Mouse (Mus musculus) liver, embryonic 11.5 days (tissue): ENCODE data around the gene Pygo1. TPM values are rescaled to one million over a fixed set of nuclear protein-coding genes. Genes with fewer than 3 reads are reported as not detected.
A peak's percentile ranks its signal among the peaks of the same experiment; 100 is the strongest.

Experiments
- ATAC-seq: fragments of 200-750 bp; cut with Nextera tagmentation; replicated peaks from 2 replicates; pipeline ENCODE4 v1.8.0; 2017; ENCODE audit warnings: moderate number of reproducible peaks, mild to moderate bottlenecking, moderate TSS enrichment, moderate library complexity; ENCODE audit not compliant: low FRiP score
- DNase-seq: peaks from one replicate; pipeline ENCODE4 v3.0.0-alpha.2; 2017; ENCODE audit warnings: low spot score
- H3K27ac ChIP-seq: fragments of 300-500 bp; sonication (generic); 2 replicates; pipeline ENCODE4 v1.5.1; 2014; ENCODE audit warnings: mild to moderate bottlenecking, low read depth, low read length, control low read depth
- H3K27me3 ChIP-seq: fragments of 300-500 bp; sonication (generic); replicated peaks from 2 replicates; pipeline ENCODE4 v1.6.1; 2014; ENCODE audit warnings: low read length, mixed read lengths; ENCODE audit not compliant: control insufficient read depth, insufficient read depth
- H3K36me3 ChIP-seq: fragments of 300-500 bp; sonication (generic); 2 replicates; pipeline ENCODE4 v1.6.1; 2014; ENCODE audit warnings: mild to moderate bottlenecking, low read length, moderate library complexity, mixed read lengths; ENCODE audit not compliant: control insufficient read depth, insufficient read depth
- H3K4me1 ChIP-seq: fragments of 300-500 bp; sonication (generic); replicated peaks from 2 replicates; pipeline ENCODE4 v1.6.1; 2014; ENCODE audit warnings: low read length, mixed read lengths; ENCODE audit not compliant: control insufficient read depth, insufficient read depth
- H3K4me2 ChIP-seq: fragments of 300-500 bp; sonication (generic); 2 replicates; pipeline ENCODE4 v1.6.1; 2014; ENCODE audit warnings: mild to moderate bottlenecking, control low read depth, moderate library complexity
- H3K4me3 ChIP-seq: fragments of 300-500 bp; sonication (generic); 2 replicates; pipeline ENCODE4 v1.5.1; 2014; ENCODE audit warnings: low read depth, low read length, control low read depth
- H3K9ac ChIP-seq: fragments of 300-500 bp; sonication (generic); 2 replicates; pipeline ENCODE4 v1.6.1; 2014; ENCODE audit warnings: low read depth, low read length, control low read depth
- H3K9me3 ChIP-seq: fragments of 300-500 bp; sonication (generic); 2 replicates; pipeline ENCODE4 v1.6.1; 2016; ENCODE audit warnings: low read length, inconsistent platforms, mixed read lengths; ENCODE audit not compliant: control insufficient read depth
- whole genome bisulfite sequencing: fragments of 180-500 bp; shearing (Covaris S2); extraction: QIAGEN DNeasy Blood & Tissue Kit; methylation state at CpG from one replicate; pipeline ENCODE4 v1.1.7; 2014; 5-methylcytosine and 5-hydroxymethylcytosine counted together
- polyA plus RNA-seq: library from polyadenylated mRNA; unstranded; fragments of >200 nt; fragmentation: Nextera tagmentation; extraction: Ambion mirVana; gene quantifications from 2 replicates; pipeline ENCODE4 v1.2.1, GENCODE M21; 2014

The Pygo1 gene
- polyA plus RNA-seq, 1 experiment from 2014 or later: 1.7 TPM

DNA sequence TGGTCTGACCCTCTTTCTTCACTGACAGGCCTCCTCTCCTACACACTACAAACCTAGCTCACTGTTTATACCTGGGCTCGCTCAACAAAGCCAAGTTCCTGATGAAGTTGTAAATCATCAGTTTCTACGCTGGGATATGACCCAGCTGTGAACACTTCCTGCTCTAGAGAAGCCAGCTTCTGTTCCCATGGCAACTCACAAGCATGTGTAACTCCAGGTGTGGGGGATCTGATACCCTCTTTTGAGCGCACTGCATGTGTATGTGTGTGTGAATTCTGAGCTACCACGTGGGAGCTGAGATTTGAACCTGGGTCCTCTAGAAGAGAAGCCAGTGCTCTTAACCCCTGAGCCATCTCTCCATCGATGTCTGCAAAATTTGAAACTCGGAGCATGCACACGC lies 24.1 kb downstream of the Pygo1 start:
- Histone ChIP-seq H3K4me1 (no peaks in the 10 kb centered on the region), H3K4me2 (no peak overlapping the region), H3K9me3 (no peaks in the 10 kb centered on the region), H3K27me3 (no peaks in the 10 kb centered on the region), H3K9ac (no peak overlapping the region), H3K27ac (no peak overlapping the region), H3K36me3 (0 out of 2 replicates have a peak, but pooled peaks cover 3% of the 10 kb centered on the region), H3K4me3 (no peak overlapping the region)
- DNase-seq (no peak), ATAC-seq (no peak)
- WGBS: 73% methylated on average over 7 of the region's 7 CpGs

DNA sequence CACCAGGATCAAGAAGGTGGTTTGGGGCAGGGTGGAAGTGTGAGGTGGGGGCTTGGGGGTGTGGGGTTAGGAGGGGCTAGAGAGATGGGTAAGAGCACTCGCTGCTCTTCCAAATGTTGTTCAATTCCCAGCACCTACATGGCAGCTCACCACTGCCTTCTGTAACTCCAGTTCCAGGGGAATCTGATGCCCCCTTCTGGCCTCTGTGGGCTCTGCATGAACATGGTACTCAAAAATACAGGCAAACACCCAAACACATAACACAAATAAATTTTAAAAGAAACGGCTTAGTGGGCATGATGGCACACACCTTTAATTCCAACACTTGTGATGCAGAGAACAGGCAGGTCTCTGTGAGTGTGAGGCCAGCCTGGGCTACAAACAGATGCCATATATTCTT lies 29.3 kb downstream of the Pygo1 start:
- H3K9ac ChIP-seq: no peak overlapping the region
- DNase-seq (no peak), ATAC-seq (no peak)
- no peaks in the 10 kb centered on the region for H3K36me3 ChIP-seq
- no peak overlapping the region for H3K27ac ChIP-seq
- peaks cover 3% of the 10 kb centered on the region for H3K4me1 ChIP-seq
- no peaks in the 10 kb centered on the region for H3K27me3 ChIP-seq
- no peaks in the 10 kb centered on the region for H3K9me3 ChIP-seq
- no peak overlapping the region for H3K4me2 ChIP-seq
- WGBS: 51% methylated on average over 2 of the region's 2 CpGs
- no peak overlapping the region for H3K4me3 ChIP-seq

DNA sequence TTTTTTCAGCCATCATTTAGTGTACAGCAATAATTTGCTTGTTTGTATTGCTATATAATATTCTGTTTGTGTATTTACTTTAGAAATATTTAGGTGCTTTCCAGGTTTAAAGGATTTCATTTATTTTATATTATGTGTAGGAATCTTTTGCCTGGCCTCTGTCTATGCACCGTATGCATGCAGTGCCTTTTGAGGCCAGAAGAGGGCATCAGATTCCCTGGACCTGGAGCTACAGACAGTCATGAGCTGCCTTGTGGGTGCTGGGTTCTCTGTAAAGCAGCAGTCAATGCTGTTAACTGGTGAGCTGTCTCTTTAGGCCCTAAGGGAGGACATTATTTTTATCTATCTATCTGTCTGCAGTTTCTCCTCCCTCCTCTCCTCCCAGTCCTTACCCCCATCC lies 30.1 kb downstream of the Pygo1 start:
- Histone ChIP-seq H3K9me3 (no peaks in the 10 kb centered on the region), H3K9ac (no peak overlapping the region), H3K27ac (no peak overlapping the region), H3K27me3 (no peaks in the 10 kb centered on the region), H3K4me1 (peaks cover 3% of the 10 kb centered on the region), H3K4me3 (no peak overlapping the region), H3K36me3 (no peaks in the 10 kb centered on the region), H3K4me2 (no peak overlapping the region)
- no peak for DNase-seq
- no peak for ATAC-seq
- 15% methylated on average over 1 of the region's 1 CpGs for WGBS

GRCm38 (mm10) chr9:72958521-72959450 lies 33.3 kb downstream of the Pygo1 start, which contains the start of the genes Dyx1c1 and Gm44503:
Dyx1c1 (plus strand) TSS chr9:72958785.
Gm44503 (plus strand) TSS chr9:72958852.
- Histone ChIP-seq H3K4me1 (peaks cover 3% of the 10 kb centered on the region), H3K4me2 (peak within 1 kb of the TSS; percentile 75), H3K36me3 (no peaks in the 10 kb centered on the region), H3K27ac (peak within 1 kb of the TSS; percentile 2), H3K9ac (peak within 1 kb of the TSS; percentile 56), H3K9me3 (no peaks in the 10 kb centered on the region), H3K4me3 (peak within 1 kb of the TSS; percentile 77), H3K27me3 (no peaks in the 10 kb centered on the region)
- 2% methylated on average over 43 of the region's 43 CpGs for WGBS
- peak; percentile 85 for DNase-seq
- peak; percentile 84 for ATAC-seq

- no peak for DNase-seq
- Histone ChIP-seq H3K4me2 (no peak overlapping the region), H3K9me3 (no peaks in the 10 kb centered on the region), H3K27ac (no peak overlapping the region), H3K4me3 (no peak overlapping the region), H3K36me3 (no peaks in the 10 kb centered on the region), H3K27me3 (no peaks in the 10 kb centered on the region), H3K9ac (no peak overlapping the region), H3K4me1 (peaks cover 3% of the 10 kb centered on the region)
- WGBS: 63% methylated on average over 8 of the region's 8 CpGs
- no peak for ATAC-seq
Measured at GRCm38 (mm10) chr9:72961346-72961745, 35.9 kb downstream of the Pygo1 start.

- H3K9ac ChIP-seq: no peak overlapping the region
- H3K27ac ChIP-seq: no peak overlapping the region
- H3K4me1 ChIP-seq: peaks cover 3% of the 10 kb centered on the region
- H3K4me3 ChIP-seq: no peak overlapping the region
- H3K9me3 ChIP-seq: no peaks in the 10 kb centered on the region
- DNase-seq (no peak), ATAC-seq (no peak)
- H3K27me3 ChIP-seq: no peaks in the 10 kb centered on the region
- H3K4me2 ChIP-seq: no peak overlapping the region
- WGBS: 60% methylated on average over 15 of the region's 15 CpGs
- no peaks in the 10 kb centered on the region for H3K36me3 ChIP-seq
Measured at GRCm38 (mm10) chr9:72961959-72962358, 36.5 kb downstream of the Pygo1 start.

GRCm38 (mm10) chr9:72968349-72969061 lies 43.1 kb downstream of the Pygo1 start:
- ATAC-seq: peak; percentile 43; the same call in 1 of the 2 replicates
- H3K4me2 ChIP-seq: no peak overlapping the region
- no peaks in the 10 kb centered on the region for H3K4me1 ChIP-seq
- H3K4me3 ChIP-seq: no peak overlapping the region
- no peaks in the 10 kb centered on the region for H3K27me3 ChIP-seq
- WGBS: 35% methylated on average over 11 of the region's 11 CpGs
- no peak for DNase-seq
- H3K36me3 ChIP-seq: no peaks in the 10 kb centered on the region
- H3K27ac ChIP-seq: no peak overlapping the region
- no peaks in the 10 kb centered on the region for H3K9me3 ChIP-seq
- no peak overlapping the region for H3K9ac ChIP-seq

DNA sequence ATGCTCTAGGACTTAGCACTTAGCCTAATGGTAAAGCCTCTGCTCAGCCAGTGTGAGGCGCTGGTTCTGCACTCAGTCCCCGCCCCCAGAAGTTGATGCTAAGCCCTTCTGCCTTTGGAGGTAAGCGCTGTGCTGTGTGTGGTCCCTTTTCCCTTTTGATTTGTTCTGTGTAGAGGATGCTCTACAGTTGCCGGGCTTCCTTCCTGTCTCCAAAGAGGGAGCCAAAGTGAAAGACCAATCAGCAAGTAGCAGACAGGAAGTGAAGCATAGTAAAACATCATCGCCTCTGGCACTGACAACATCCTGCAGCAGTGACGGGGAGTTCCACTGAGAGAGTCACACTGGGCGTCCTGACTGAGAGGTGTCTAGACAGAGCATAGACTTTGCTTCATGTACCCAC lies 44.4 kb downstream of the Pygo1 start:
- no peak for DNase-seq
- Histone ChIP-seq H3K27me3 (no peaks in the 10 kb centered on the region), H3K4me1 (no peaks in the 10 kb centered on the region), H3K9me3 (no peaks in the 10 kb centered on the region), H3K4me2 (no peak overlapping the region), H3K9ac (no peak overlapping the region), H3K27ac (no peak overlapping the region), H3K36me3 (no peaks in the 10 kb centered on the region), H3K4me3 (no peak overlapping the region)
- 63% methylated on average over 7 of the region's 7 CpGs for WGBS
- 0 out of 2 replicates have a peak, but pooled peaks have one; percentile 31 for ATAC-seq
